Mouse (Mus musculus) olfactory bulb, adult 2 months (tissue): ENCODE data around the gene Cubn.

Experiments used
- CTCF ChIP-seq: fragments of 200-500 bp; IDR thresholded peaks from 2 replicates; pipeline ENCODE4 v1.5.1; 2012; ENCODE audit warnings: low read depth, mild to moderate bottlenecking, low read length, moderate library complexity; ENCODE audit not compliant: insufficient read depth
- POLR2A ChIP-seq: fragments of 200-500 bp; IDR thresholded peaks from 2 replicates; pipeline ENCODE4 v1.6.1; 2012; ENCODE audit warnings: mild to moderate bottlenecking, low read depth, low read length, moderate library complexity; ENCODE audit not compliant: insufficient read depth

GRCm38 (mm10) chr2:13303376-13303775 lies 188.2 kb downstream of the Cubn start:
- TF ChIP-seq CTCF (no peak), POLR2A (no peak)
